Mouse (Mus musculus): ENCODE results near the gene Zfp444. TPM values are rescaled to one million over a fixed set of nuclear protein-coding genes. Genes with fewer than 3 reads are reported as not detected.

Zfp444 gene
- 73.5 and 81.0 TPM in 2 replicates for polyA plus RNA-seq (2016; fragmentation: Nextera tagmentation; extraction: Ambion mirVana)

GRCm38 (mm10) chr7:6172006-6172649 is at the start of gene Zfp444:
TSS of gene Zfp444 (plus strand) at chr7:6172226.
- no peaks in the 10 kb centered on the region for H3K9me3 ChIP-seq
- H3K9ac ChIP-seq (replicated peaks): peak within 1 kb of the TSS; percentile 75
- H3K4me3 ChIP-seq (replicated peaks): peak within 1 kb of the TSS; percentile 67
- no peaks in the 10 kb centered on the region for H3K27me3 ChIP-seq
- H3K27ac ChIP-seq: peak within 1 kb of the TSS; percentile 72
- peaks cover 14% of the 10 kb centered on the region; the same call in 1 of the 2 replicates for H3K36me3 ChIP-seq
- under 1% methylated on average over 37 of the region's 37 CpGs for WGBS
- no peaks in the 10 kb centered on the region for H3K4me1 ChIP-seq (replicated peaks)
- peak; percentile 99 for ATAC-seq (ENCODE audit: insufficient number of reproducible peaks, insufficient read depth, low FRiP score, low TSS enrichment, low read depth)
- H3K4me2 ChIP-seq: peak within 1 kb of the TSS; percentile 76

DNA sequence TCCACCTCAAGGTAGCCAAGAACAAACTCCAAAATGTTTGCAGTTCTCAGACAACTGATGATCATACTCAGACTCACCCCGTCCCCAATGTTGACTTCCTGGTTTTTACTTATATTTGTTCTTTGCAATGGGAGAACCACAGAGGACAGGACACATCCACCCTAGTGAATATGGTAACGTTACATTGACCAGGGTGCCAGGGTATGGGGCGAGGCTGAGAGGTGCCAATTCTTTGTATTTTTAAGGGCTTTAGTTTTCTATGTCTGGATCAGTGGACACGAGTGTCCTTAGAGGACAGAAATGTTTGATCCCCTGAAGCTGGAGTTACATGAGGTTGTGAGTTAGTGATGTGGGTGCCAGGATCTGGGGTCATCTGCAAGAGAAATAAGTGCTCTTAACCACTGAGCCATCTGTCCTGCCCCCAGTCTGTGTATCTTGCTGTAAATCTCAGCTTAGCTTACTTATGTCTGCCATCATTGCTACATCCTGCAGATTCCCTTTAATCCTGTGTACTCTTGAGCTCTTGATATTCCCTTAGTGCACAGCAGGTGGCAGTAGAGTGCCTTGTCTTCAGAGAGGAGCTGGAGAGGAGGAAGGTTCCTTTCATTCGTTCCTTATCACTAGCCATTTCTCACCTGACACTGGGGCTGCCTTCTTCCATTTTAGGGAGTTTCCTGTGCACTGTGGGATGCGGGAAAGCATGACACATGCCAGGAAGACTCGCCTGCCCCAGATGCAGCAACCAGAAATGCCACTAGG is 45.2 kb upstream of the Zfp444 start:
- no peak overlapping the region for H3K4me2 ChIP-seq
- 0 out of 2 replicates have a peak, but pooled peaks cover 3% of the 10 kb centered on the region for H3K9me3 ChIP-seq
- no peaks in the 10 kb centered on the region for H3K27me3 ChIP-seq
- peaks cover 15% of the 10 kb centered on the region for H3K36me3 ChIP-seq
- no peaks in the 10 kb centered on the region for H3K4me1 ChIP-seq (replicated peaks)
- no peak overlapping the region for H3K27ac ChIP-seq
- no peak overlapping the region for H3K4me3 ChIP-seq (replicated peaks)
- 44% methylated on average over 7 of the region's 7 CpGs for WGBS
- ATAC-seq (ENCODE audit: insufficient number of reproducible peaks, insufficient read depth, low FRiP score, low TSS enrichment, low read depth): peak; percentile 50; the same call in 1 of the 2 replicates
- no peak overlapping the region for H3K9ac ChIP-seq (replicated peaks)

GRCm38 (mm10) chr7:6130346-6130745 is 41.7 kb upstream of the Zfp444 start:
- Histone ChIP-seq H3K27ac (no peak overlapping the region), H3K9ac (replicated peaks) (no peak overlapping the region), H3K4me1 (replicated peaks) (no peaks in the 10 kb centered on the region), H3K9me3 (peaks cover 22% of the 10 kb centered on the region), H3K36me3 (peaks cover 45% of the 10 kb centered on the region), H3K4me2 (no peak overlapping the region), H3K4me3 (replicated peaks) (no peak overlapping the region), H3K27me3 (no peaks in the 10 kb centered on the region)
- 39% methylated on average over 4 of the region's 4 CpGs for WGBS
- ATAC-seq (ENCODE audit: insufficient number of reproducible peaks, insufficient read depth, low FRiP score, low TSS enrichment, low read depth): no peak

DNA sequence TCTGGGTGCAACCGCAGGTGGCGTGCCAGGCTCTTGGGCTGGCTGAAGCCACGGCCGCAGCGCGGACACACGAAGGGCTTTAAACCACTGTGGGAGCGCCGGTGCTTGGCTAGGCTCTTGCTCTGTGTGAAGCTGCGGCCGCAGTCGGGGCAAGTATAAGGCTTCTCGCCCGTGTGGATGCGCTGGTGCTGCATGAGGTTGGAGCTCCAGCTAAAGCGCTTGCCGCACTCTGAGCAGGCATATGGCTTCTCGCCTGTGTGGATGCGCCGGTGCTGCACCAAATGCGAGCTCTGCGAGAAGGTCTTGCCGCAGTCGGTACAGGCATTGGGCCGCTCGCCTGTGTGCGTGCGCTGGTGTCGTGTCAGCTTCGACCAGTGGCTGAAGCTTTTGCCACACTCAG is 39.4 kb upstream of the Zfp444 start:
- Histone ChIP-seq H3K27ac (no peak overlapping the region), H3K9me3 (peaks cover 22% of the 10 kb centered on the region), H3K4me2 (no peak overlapping the region), H3K9ac (replicated peaks) (no peak overlapping the region), H3K4me3 (replicated peaks) (no peak overlapping the region), H3K27me3 (no peaks in the 10 kb centered on the region), H3K4me1 (replicated peaks) (no peaks in the 10 kb centered on the region), H3K36me3 (peaks cover 63% of the 10 kb centered on the region)
- ATAC-seq (ENCODE audit: insufficient number of reproducible peaks, insufficient read depth, low FRiP score, low TSS enrichment, low read depth): no peak
- 78% methylated on average over 30 of the region's 30 CpGs for WGBS

- H3K9ac ChIP-seq (replicated peaks): no peak overlapping the region
- no peaks in the 10 kb centered on the region for H3K4me1 ChIP-seq (replicated peaks)
- ATAC-seq (ENCODE audit: insufficient number of reproducible peaks, insufficient read depth, low FRiP score, low TSS enrichment, low read depth): no peak
- H3K4me2 ChIP-seq: no peak overlapping the region
- no peak overlapping the region for H3K27ac ChIP-seq
- peaks cover 22% of the 10 kb centered on the region for H3K9me3 ChIP-seq
- no peak overlapping the region for H3K4me3 ChIP-seq (replicated peaks)
- peaks cover 85% of the 10 kb centered on the region for H3K36me3 ChIP-seq
- H3K27me3 ChIP-seq: no peaks in the 10 kb centered on the region
These were observed 35.5 kb upstream of the Zfp444 start for GRCm38 (mm10) chr7:6136497-6136896.

- 71% methylated on average over 3 of the region's 3 CpGs for WGBS
- peaks cover 64% of the 10 kb centered on the region for H3K36me3 ChIP-seq
- H3K4me2 ChIP-seq: no peak overlapping the region
- no peaks in the 10 kb centered on the region for H3K9me3 ChIP-seq
- no peak overlapping the region for H3K27ac ChIP-seq
- no peak for ATAC-seq (ENCODE audit: insufficient number of reproducible peaks, insufficient read depth, low FRiP score, low TSS enrichment, low read depth)
- no peak overlapping the region for H3K4me3 ChIP-seq (replicated peaks)
- no peaks in the 10 kb centered on the region for H3K4me1 ChIP-seq (replicated peaks)
- H3K27me3 ChIP-seq: no peaks in the 10 kb centered on the region
- no peak overlapping the region for H3K9ac ChIP-seq (replicated peaks)
These were observed 32.7 kb upstream of the Zfp444 start for GRCm38 (mm10) chr7:6139295-6139694.

- WGBS: 96% methylated on average over 2 of the region's 2 CpGs
- Histone ChIP-seq H3K27ac (no peak overlapping the region), H3K4me3 (replicated peaks) (no peak overlapping the region), H3K4me1 (replicated peaks) (peaks cover 17% of the 10 kb centered on the region), H3K4me2 (no peak overlapping the region), H3K9ac (replicated peaks) (no peak overlapping the region), H3K36me3 (peaks cover 26% of the 10 kb centered on the region), H3K27me3 (no peaks in the 10 kb centered on the region), H3K9me3 (no peaks in the 10 kb centered on the region)
- ATAC-seq (ENCODE audit: insufficient number of reproducible peaks, insufficient read depth, low FRiP score, low TSS enrichment, low read depth): no peak
These were observed 28.0 kb upstream of the Zfp444 start for GRCm38 (mm10) chr7:6143991-6144531.

GRCm38 (mm10) chr7:6145423-6146188 is 26.4 kb upstream of the Zfp444 start:
- no peak overlapping the region for H3K27ac ChIP-seq
- no peak overlapping the region for H3K4me3 ChIP-seq (replicated peaks)
- no peak overlapping the region for H3K9ac ChIP-seq (replicated peaks)
- H3K4me1 ChIP-seq (replicated peaks): peaks cover 20% of the 10 kb centered on the region
- no peak for ATAC-seq (ENCODE audit: insufficient number of reproducible peaks, insufficient read depth, low FRiP score, low TSS enrichment, low read depth)
- no peak overlapping the region for H3K4me2 ChIP-seq
- WGBS: 91% methylated on average over 8 of the region's 8 CpGs
- peaks cover 12% of the 10 kb centered on the region for H3K36me3 ChIP-seq
- H3K27me3 ChIP-seq: no peaks in the 10 kb centered on the region
- no peaks in the 10 kb centered on the region for H3K9me3 ChIP-seq

DNA sequence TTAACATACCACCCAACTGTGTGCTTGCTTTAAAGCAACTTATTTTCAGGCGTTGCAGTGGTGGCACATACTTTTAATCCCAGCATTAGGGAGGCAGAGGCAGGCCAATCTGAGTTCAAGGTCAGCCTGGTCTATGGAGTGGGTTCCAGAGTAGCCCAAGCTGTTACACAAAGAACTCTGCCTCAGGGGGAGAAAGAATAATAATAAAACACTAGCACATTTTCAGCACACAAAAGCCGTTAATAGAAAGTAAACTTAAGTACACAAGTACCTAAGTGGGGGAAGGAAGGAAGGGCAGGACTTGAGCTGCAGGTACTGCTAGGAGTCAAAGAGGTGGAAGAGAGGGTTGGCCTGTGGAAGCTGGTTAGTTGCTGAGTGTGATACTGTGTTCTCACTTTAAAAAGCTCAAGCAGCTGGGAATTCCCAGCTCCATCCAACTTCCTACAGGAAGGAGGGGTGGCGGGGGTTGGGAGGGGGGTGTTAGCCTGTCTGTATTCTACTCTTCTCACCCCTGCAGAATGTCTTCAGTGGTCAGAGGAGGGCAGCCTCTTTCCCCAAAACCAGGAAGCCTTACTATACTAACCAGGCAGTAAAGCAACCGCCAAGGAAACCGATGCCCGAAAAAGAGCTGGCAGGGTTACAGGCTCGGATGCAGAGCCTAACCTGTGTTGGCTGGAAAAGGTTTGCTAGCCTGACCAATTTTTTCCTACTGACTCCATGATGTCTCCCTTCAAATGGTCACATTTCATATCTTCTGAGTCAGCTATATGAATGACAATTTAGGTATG is 25.6 kb upstream of the Zfp444 start:
- H3K27me3 ChIP-seq: no peaks in the 10 kb centered on the region
- no peak overlapping the region for H3K9ac ChIP-seq (replicated peaks)
- peaks cover 8% of the 10 kb centered on the region for H3K36me3 ChIP-seq
- ATAC-seq (ENCODE audit: insufficient number of reproducible peaks, insufficient read depth, low FRiP score, low TSS enrichment, low read depth): no peak
- H3K4me2 ChIP-seq: no peak overlapping the region
- no peaks in the 10 kb centered on the region for H3K9me3 ChIP-seq
- H3K4me3 ChIP-seq (replicated peaks): no peak overlapping the region
- H3K4me1 ChIP-seq (replicated peaks): peaks cover 20% of the 10 kb centered on the region
- 85% methylated on average over 7 of the region's 7 CpGs for WGBS
- H3K27ac ChIP-seq: no peak overlapping the region

GRCm38 (mm10) chr7:6146982-6147325 is 25.1 kb upstream of the Zfp444 start:
- H3K27me3 ChIP-seq: no peaks in the 10 kb centered on the region
- H3K4me1 ChIP-seq (replicated peaks): peaks cover 20% of the 10 kb centered on the region
- peaks cover 3% of the 10 kb centered on the region for H3K36me3 ChIP-seq
- H3K9me3 ChIP-seq: no peaks in the 10 kb centered on the region
- H3K4me3 ChIP-seq (replicated peaks): no peak overlapping the region
- H3K4me2 ChIP-seq: no peak overlapping the region
- 96% methylated on average over 2 of the region's 2 CpGs for WGBS
- no peak overlapping the region for H3K9ac ChIP-seq (replicated peaks)
- ATAC-seq (ENCODE audit: insufficient number of reproducible peaks, insufficient read depth, low FRiP score, low TSS enrichment, low read depth): no peak
- no peak overlapping the region for H3K27ac ChIP-seq

Data from limb, embryonic 12.5 days (tissue).